Mouse (Mus musculus) MEL (cell line): Measurements from ENCODE around the gene Trim34a. TPM values are rescaled to one million over a fixed set of nuclear protein-coding genes. Genes with fewer than 3 reads are reported as not detected.
A peak's percentile ranks its signal among the peaks of the same experiment; 100 is the strongest.

Source experiments
- DNase-seq: peaks from one replicate; pipeline ENCODE4 v3.0.0; 2011; ENCODE audit warnings: low read depth, low spot score
- H3K27ac ChIP-seq: 2 replicates; pipeline ENCODE4 v1.5.1; 2012; ENCODE audit warnings: low read depth, mild to moderate bottlenecking, control low read depth, low read length, moderate library complexity; ENCODE audit not compliant: control insufficient read depth
- H3K27me3 ChIP-seq, 2 experiments: fragments of 150-350 bp in 1 of 2; sonication (generic) in 1 of 2; 2 replicates each; pipeline ENCODE4 v1.6.1; 2012; ENCODE audit warnings: low read length in 2 of 2, mild to moderate bottlenecking in 2 of 2, improper control_type of control experiment in 1 of 2, moderate library complexity in 1 of 2; ENCODE audit not compliant: insufficient read depth in 2 of 2, control insufficient read depth in 1 of 2
- H3K36me3 ChIP-seq, 2 experiments: 2 replicates each; pipeline ENCODE4 v1.6.1; 2012 to 2014; ENCODE audit warnings: low read length in 2 of 2, improper control_type of control experiment in 1 of 2, inconsistent platforms in 1 of 2, mild to moderate bottlenecking in 1 of 2; ENCODE audit not compliant: insufficient read depth in 2 of 2, control insufficient read depth in 1 of 2
- H3K4me1 ChIP-seq, 2 experiments: fragments of 150-350 bp in 1 of 2; sonication (generic) in 1 of 2; 2 replicates each; pipeline ENCODE4 v1.6.1; 2012; ENCODE audit warnings: low read length in 2 of 2, improper control_type of control experiment in 1 of 2, mild to moderate bottlenecking in 1 of 2; ENCODE audit not compliant: insufficient read depth in 2 of 2, control insufficient read depth in 1 of 2
- H3K4me3 ChIP-seq, 2 experiments: fragments of 150-350 bp in 1 of 2; sonication (generic) in 1 of 2; 2 replicates each; pipeline ENCODE4 v1.5.1; 2012; ENCODE audit warnings: low read depth in 2 of 2, low read length in 2 of 2, mild to moderate bottlenecking in 2 of 2, moderate library complexity in 2 of 2, control low read depth in 1 of 2, improper control_type of control experiment in 1 of 2; ENCODE audit not compliant: control insufficient read depth in 1 of 2, insufficient read depth in 1 of 2
- H3K79me2 ChIP-seq: 2 replicates; pipeline ENCODE4 v1.6.1; 2012; ENCODE audit warnings: mild to moderate bottlenecking, low read length, moderate library complexity; ENCODE audit not compliant: control insufficient read depth, poor library complexity, insufficient read depth
- H3K9ac ChIP-seq: 2 replicates; pipeline ENCODE4 v1.6.1; 2012; ENCODE audit warnings: low read depth, mild to moderate bottlenecking, control low read depth, low read length, moderate library complexity; ENCODE audit not compliant: control insufficient read depth, poor library complexity, severe bottlenecking
- H3K9me3 ChIP-seq: fragments of 150-350 bp; sonication (generic); replicated peaks from 2 replicates; pipeline ENCODE4 v1.6.1; 2012; ENCODE audit warnings: mild to moderate bottlenecking, low read length, improper control_type of control experiment, moderate library complexity; ENCODE audit not compliant: insufficient read depth
- CTCF ChIP-seq, 3 experiments: IDR thresholded peaks in 2 of 3; conservative IDR thresholded peaks in 1 of 3; 2 replicates each; pipeline ENCODE4 v1.5.1; 2011 to 2012; ENCODE audit warnings: low read length in 3 of 3, low read depth in 2 of 3, mild to moderate bottlenecking in 2 of 3, improper control_type of control experiment in 1 of 3, inconsistent platforms in 1 of 3, mixed read lengths in 1 of 3, moderate library complexity in 1 of 3; ENCODE audit not compliant: control insufficient read depth in 1 of 3, insufficient read depth in 1 of 3, poor library complexity in 1 of 3, severe bottlenecking in 1 of 3
- E2F4 ChIP-seq: IDR thresholded peaks from 2 replicates; pipeline ENCODE4 v1.6.1; 2011; ENCODE audit warnings: low read depth, low read length, improper control_type of control experiment, borderline replicate concordance
- ELF1 ChIP-seq: IDR thresholded peaks from 2 replicates; pipeline ENCODE4 v1.6.1; 2014; ENCODE audit warnings: low read depth, mild to moderate bottlenecking, inconsistent platforms, low read length, improper control_type of control experiment, moderate library complexity
- EP300 ChIP-seq, 2 experiments: IDR thresholded peaks; 2 replicates each; pipeline ENCODE4 v1.6.1; 2011; ENCODE audit warnings: improper control_type of control experiment in 2 of 2, low read length in 2 of 2, low read depth in 1 of 2, mild to moderate bottlenecking in 1 of 2
- ETS1 ChIP-seq: IDR thresholded peaks from 2 replicates; pipeline ENCODE4 v1.6.1; 2012; ENCODE audit warnings: low read depth, mild to moderate bottlenecking, inconsistent platforms, low read length, improper control_type of control experiment, moderate library complexity
- GABPA ChIP-seq: IDR thresholded peaks from 2 replicates; pipeline ENCODE4 v1.6.1; 2012; ENCODE audit warnings: low read depth, mild to moderate bottlenecking, inconsistent platforms, low read length, improper control_type of control experiment, moderate library complexity
- GATA1 ChIP-seq: IDR thresholded peaks from 2 replicates; pipeline ENCODE4 v1.6.1; 2011; ENCODE audit warnings: low read depth, low read length, improper control_type of control experiment
- HCFC1 ChIP-seq: IDR thresholded peaks from 2 replicates; pipeline ENCODE4 v1.6.1; 2012; ENCODE audit warnings: low read depth, mild to moderate bottlenecking, inconsistent platforms, low read length, improper control_type of control experiment, moderate library complexity
- JUND ChIP-seq: IDR thresholded peaks from 2 replicates; pipeline ENCODE4 v1.6.1; 2011; ENCODE audit warnings: low read depth, mild to moderate bottlenecking, improper control_type of control experiment, low read length
- KAT2A ChIP-seq: conservative IDR thresholded peaks from 2 replicates; pipeline ENCODE4 v1.6.1; 2012; ENCODE audit warnings: low read depth, low read length, improper control_type of control experiment, inconsistent platforms
- MAFK ChIP-seq: IDR thresholded peaks from 2 replicates; pipeline ENCODE4 v1.6.1; 2011; ENCODE audit warnings: low read depth, mild to moderate bottlenecking, low read length, improper control_type of control experiment, borderline replicate concordance
- MAX ChIP-seq: IDR thresholded peaks from 2 replicates; pipeline ENCODE4 v1.6.1; 2011; ENCODE audit warnings: low read length, improper control_type of control experiment
- MAZ ChIP-seq: IDR thresholded peaks from 2 replicates; pipeline ENCODE4 v1.6.1; 2012; ENCODE audit warnings: low read depth, mild to moderate bottlenecking, inconsistent platforms, low read length, improper control_type of control experiment
- MEF2A ChIP-seq: IDR thresholded peaks from 2 replicates; pipeline ENCODE4 v1.6.1; 2014; ENCODE audit warnings: low read depth, mild to moderate bottlenecking, inconsistent platforms, low read length, improper control_type of control experiment; ENCODE audit not compliant: poor library complexity, insufficient replicate concordance, severe bottlenecking; ENCODE audit errors: extremely low read depth
- MXI1 ChIP-seq: IDR thresholded peaks from 2 replicates; pipeline ENCODE4 v1.6.1; 2011; ENCODE audit warnings: mild to moderate bottlenecking, low read depth, low read length, improper control_type of control experiment
- MYB ChIP-seq: IDR thresholded peaks from 2 replicates; pipeline ENCODE4 v1.6.1; 2011; ENCODE audit warnings: mild to moderate bottlenecking, low read depth, low read length, improper control_type of control experiment
- MYC ChIP-seq: IDR thresholded peaks from 2 replicates; pipeline ENCODE4 v1.6.1; 2011; ENCODE audit warnings: low read depth, mild to moderate bottlenecking, low read length, improper control_type of control experiment, moderate library complexity
- NELFE ChIP-seq: IDR thresholded peaks from 2 replicates; pipeline ENCODE4 v1.6.1; 2011; ENCODE audit warnings: low read depth, low read length, improper control_type of control experiment
- NRF1 ChIP-seq: IDR thresholded peaks from 2 replicates; pipeline ENCODE4 v1.6.1; 2014; ENCODE audit warnings: low read depth, mild to moderate bottlenecking, inconsistent platforms, low read length, improper control_type of control experiment, moderate library complexity; ENCODE audit not compliant: poor library complexity, insufficient read depth, severe bottlenecking
- POLR2A ChIP-seq, 2 experiments: IDR thresholded peaks; 2 replicates each; pipeline ENCODE4 v1.6.1; 2011 to 2012; ENCODE audit warnings: low read length in 2 of 2, mild to moderate bottlenecking in 2 of 2, control low read depth in 1 of 2, improper control_type of control experiment in 1 of 2, low read depth in 1 of 2, moderate library complexity in 1 of 2; ENCODE audit not compliant: control insufficient read depth in 1 of 2, insufficient read depth in 1 of 2, poor library complexity in 1 of 2
- POLR2AphosphoS2 ChIP-seq: IDR thresholded peaks from 2 replicates; pipeline ENCODE4 v1.6.1; 2011; ENCODE audit warnings: low read length, improper control_type of control experiment
- POLR2AphosphoS5 ChIP-seq: IDR thresholded peaks from 2 replicates; pipeline ENCODE4 v1.6.1; 2012; ENCODE audit warnings: low read depth, borderline replicate concordance, mild to moderate bottlenecking, inconsistent platforms, low read length, moderate library complexity, mixed read lengths
- RAD21 ChIP-seq: IDR thresholded peaks from 2 replicates; pipeline ENCODE4 v1.6.1; 2011; ENCODE audit warnings: mild to moderate bottlenecking, low read depth, low read length, improper control_type of control experiment
- RCOR1 ChIP-seq: IDR thresholded peaks from 2 replicates; pipeline ENCODE4 v1.6.1; 2012; ENCODE audit warnings: low read depth, mild to moderate bottlenecking, inconsistent platforms, low read length, improper control_type of control experiment
- SIN3A ChIP-seq: IDR thresholded peaks from 2 replicates; pipeline ENCODE4 v1.6.1; 2012; ENCODE audit warnings: low read length, improper control_type of control experiment, inconsistent platforms
- SMC3 ChIP-seq: IDR thresholded peaks from 2 replicates; pipeline ENCODE4 v1.6.1; 2011; ENCODE audit warnings: low read depth, low read length, improper control_type of control experiment
- TAL1 ChIP-seq: IDR thresholded peaks from 2 replicates; pipeline ENCODE4 v1.6.1; 2012; ENCODE audit warnings: mild to moderate bottlenecking, inconsistent platforms, low read length, moderate library complexity, mixed read lengths
- TBP ChIP-seq: IDR thresholded peaks from 2 replicates; pipeline ENCODE4 v1.8.0; 2011; ENCODE audit warnings: low read depth, low read length, improper control_type of control experiment
- TCF12 ChIP-seq: IDR thresholded peaks from 2 replicates; pipeline ENCODE4 v1.6.1; 2014; ENCODE audit warnings: low read depth, mild to moderate bottlenecking, inconsistent platforms, low read length, improper control_type of control experiment, moderate library complexity
- UBTF ChIP-seq: IDR thresholded peaks from 2 replicates; pipeline ENCODE4 v1.6.1; 2012; ENCODE audit warnings: low read depth, mild to moderate bottlenecking, inconsistent platforms, low read length, improper control_type of control experiment, moderate library complexity, borderline replicate concordance; ENCODE audit not compliant: insufficient read depth
- USF1 ChIP-seq: IDR thresholded peaks from 2 replicates; pipeline ENCODE4 v1.6.1; 2014; ENCODE audit warnings: low read depth, mild to moderate bottlenecking, inconsistent platforms, low read length, improper control_type of control experiment, moderate library complexity
- ZC3H11A ChIP-seq: IDR thresholded peaks from 2 replicates; pipeline ENCODE4 v1.6.1; 2012; ENCODE audit warnings: low read depth, mild to moderate bottlenecking, inconsistent platforms, low read length, improper control_type of control experiment
- ZKSCAN1 ChIP-seq: IDR thresholded peaks from 2 replicates; pipeline ENCODE4 v1.6.1; 2012; ENCODE audit warnings: low read depth, mild to moderate bottlenecking, inconsistent platforms, low read length, improper control_type of control experiment, moderate library complexity
- ZMIZ1 ChIP-seq: IDR thresholded peaks from 2 replicates; pipeline ENCODE4 v1.6.1; 2012; ENCODE audit warnings: low read depth, mild to moderate bottlenecking, inconsistent platforms, low read length, improper control_type of control experiment, moderate library complexity
- ZNF384 ChIP-seq: IDR thresholded peaks from 2 replicates; pipeline ENCODE4 v1.6.1; 2012; ENCODE audit warnings: low read depth, mild to moderate bottlenecking, inconsistent platforms, low read length, improper control_type of control experiment
- polyA plus RNA-seq, 2 experiments: library from polyadenylated mRNA; stranded (reverse) in 1 of 2; unstranded in 1 of 2; fragments of >175 nt in 1 of 2; fragments of >200 nt in 1 of 2; gene quantifications; 2 replicates each; pipeline versions ENCODE4 v1.2.1 to v1.2.4; 2012; ENCODE audit warnings: low replicate concordance in 2 of 2, low read depth in 1 of 2; ENCODE audit not compliant: insufficient read length in 2 of 2, insufficient read depth in 1 of 2, missing spikeins in 1 of 2
- total RNA-seq: library from RNA; depleted of rRNA; stranded (reverse); fragments of 300-350 nt; gene quantifications from 2 replicates; pipeline ENCODE4 v1.2.3, GENCODE M21; 2012; rRNA removed

Gene Trim34a
- total RNA-seq (0.23 and 0.42 TPM in 2 replicates), polyA plus RNA-seq (under 1 TPM in 1 of 2 experiments, not detected in 1; 0.58 TPM)

- DNase-seq = peak; percentile 87
- Histone ChIP-seq H3K79me2 (no peaks in the 10 kb centered on the region), H3K9ac (peak within 1 kb of the TSS; percentile 96), H3K4me1 (peaks cover 2 to 4% of the 10 kb centered on the region in 2 experiments; a peak in 2 of 4 replicates), H3K36me3 (peaks cover 0 to 2% of the 10 kb centered on the region in 2 experiments; a peak in 2 of 4 replicates), H3K27ac (peak within 1 kb of the TSS; percentile 81), H3K4me3 (peak within 1 kb of the TSS; percentile 95 to 99), H3K9me3 (no peaks in the 10 kb centered on the region), H3K27me3 (no peaks in the 10 kb centered on the region)
- no peak for TF ChIP-seq UBTF
- peak; percentile 32 for TF ChIP-seq RAD21
- TF ChIP-seq NRF1 = no peak
- TF ChIP-seq SMC3 = peak; percentile 25; the same call in 1 of the 2 replicates
- peak; percentile 3; the same call in 1 of the 2 replicates for TF ChIP-seq GATA1
- TF ChIP-seq POLR2AphosphoS2 = no peak
- TF ChIP-seq MYC = no peak
- peak; percentile 52; the same call in 1 of the 2 replicates for TF ChIP-seq MXI1
- peak; percentile 63 for TF ChIP-seq HCFC1
- no peak for TF ChIP-seq GABPA
- no peak for TF ChIP-seq MEF2A
- TF ChIP-seq ZKSCAN1 = no peak
- no peak for TF ChIP-seq ZC3H11A
- TF ChIP-seq ETS1 = peak; percentile 88
- TF ChIP-seq KAT2A = no peak
- no peak for TF ChIP-seq MAX
- TF ChIP-seq ZNF384 = peak; percentile 91
- TF ChIP-seq JUND = no peak
- TF ChIP-seq POLR2A (IDR thresholded peaks at IDR 0.05; ENCODE audit: control insufficient read depth in 1 of 2, insufficient read depth in 1 of 2, low read depth in 1 of 2, low read length in 2 of 2, poor library complexity in 1 of 2) = 0 out of 4 replicates have a peak, but pooled peaks of 1 of the 2 experiments have one; percentile 38
- TF ChIP-seq TAL1 = no peak
- peak; percentile 30 to 64 (median 46) for TF ChIP-seq CTCF (IDR thresholded peaks at IDR 0.05 in 2 of 3, conservative IDR thresholded peaks at IDR 0.05 in 1 of 3; ENCODE audit: control insufficient read depth in 1 of 3, insufficient read depth in 1 of 3, low read depth in 2 of 3, low read length in 3 of 3, poor library complexity in 1 of 3, severe bottlenecking in 1 of 3)
- TF ChIP-seq ELF1 = peak; percentile 41; the same call in 1 of the 2 replicates
- peak; percentile 48 for TF ChIP-seq NELFE
- no peak for TF ChIP-seq TCF12
- no peak for TF ChIP-seq E2F4
- TF ChIP-seq TBP = peak; percentile 63
- TF ChIP-seq USF1 = no peak
- no peak for TF ChIP-seq EP300 (IDR thresholded peaks at IDR 0.05; ENCODE audit: low read depth in 1 of 2, low read length in 2 of 2)
- peak; percentile 44; the same call in 1 of the 2 replicates for TF ChIP-seq MAZ
- peak; percentile 72 for TF ChIP-seq SIN3A
- TF ChIP-seq ZMIZ1 = no peak
- TF ChIP-seq POLR2AphosphoS5 = no peak
- no peak for TF ChIP-seq RCOR1
- no peak for TF ChIP-seq MAFK
- no peak for TF ChIP-seq MYB
Measured at GRCm38 (mm10) chr7:104244287-104245181, at the start of gene Trim34a. Gene Trim34a, plus strand, starts transcription at chr7:104244457.
